Mouse (Mus musculus): ENCODE measurements around the gene Morn1. TPM values are rescaled to one million over a fixed set of nuclear protein-coding genes. Genes with fewer than 3 reads are reported as not detected.
A peak's percentile ranks its signal among the peaks of the same experiment; 100 is the strongest.

Morn1 gene
- polyA plus RNA-seq, 1 experiment from 2014 or later = 8.9 TPM

DNA sequence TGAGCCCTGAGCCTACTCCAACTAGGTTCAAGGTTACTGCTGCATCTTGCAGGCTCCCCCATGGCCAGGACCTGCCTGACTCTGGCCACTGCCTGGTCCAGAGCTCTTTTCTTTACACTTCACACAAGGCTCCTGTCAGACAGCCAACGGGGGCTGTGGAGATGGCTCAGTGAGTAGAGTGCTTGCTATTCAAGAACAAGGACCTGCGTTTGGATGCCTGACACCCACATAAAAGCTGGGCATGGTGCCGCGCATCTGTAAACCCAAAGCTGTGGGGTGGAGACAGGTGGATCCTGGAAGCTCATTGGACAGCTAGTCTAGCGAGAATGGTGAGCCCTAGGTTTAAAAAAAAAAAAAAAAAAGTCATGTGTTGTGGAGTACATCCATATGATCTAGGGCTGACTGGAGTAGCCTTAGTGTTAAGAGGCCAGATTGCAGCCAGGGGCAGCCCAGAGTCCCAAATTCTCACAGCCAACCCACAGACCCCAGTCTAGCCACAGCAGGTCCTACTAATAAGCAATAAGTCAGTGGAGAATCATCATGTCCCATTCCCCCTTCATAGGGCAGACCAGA is 85.7 kb downstream of the Morn1 start:
- Histone ChIP-seq H3K36me3 (no peaks in the 10 kb centered on the region), H3K4me1 (replicated peaks) (peaks cover 62% of the 10 kb centered on the region), H3K9me3 (no peaks in the 10 kb centered on the region), H3K9ac (replicated peaks) (no peak overlapping the region; the same call in 1 of the 2 replicates), H3K27ac (no peak overlapping the region), H3K27me3 (no peaks in the 10 kb centered on the region), H3K4me2 (replicated peaks) (no peak overlapping the region), H3K4me3 (replicated peaks) (no peak overlapping the region)
- ATAC-seq = no peak
- 73% methylated on average over 5 of the region's 5 CpGs for WGBS

DNA sequence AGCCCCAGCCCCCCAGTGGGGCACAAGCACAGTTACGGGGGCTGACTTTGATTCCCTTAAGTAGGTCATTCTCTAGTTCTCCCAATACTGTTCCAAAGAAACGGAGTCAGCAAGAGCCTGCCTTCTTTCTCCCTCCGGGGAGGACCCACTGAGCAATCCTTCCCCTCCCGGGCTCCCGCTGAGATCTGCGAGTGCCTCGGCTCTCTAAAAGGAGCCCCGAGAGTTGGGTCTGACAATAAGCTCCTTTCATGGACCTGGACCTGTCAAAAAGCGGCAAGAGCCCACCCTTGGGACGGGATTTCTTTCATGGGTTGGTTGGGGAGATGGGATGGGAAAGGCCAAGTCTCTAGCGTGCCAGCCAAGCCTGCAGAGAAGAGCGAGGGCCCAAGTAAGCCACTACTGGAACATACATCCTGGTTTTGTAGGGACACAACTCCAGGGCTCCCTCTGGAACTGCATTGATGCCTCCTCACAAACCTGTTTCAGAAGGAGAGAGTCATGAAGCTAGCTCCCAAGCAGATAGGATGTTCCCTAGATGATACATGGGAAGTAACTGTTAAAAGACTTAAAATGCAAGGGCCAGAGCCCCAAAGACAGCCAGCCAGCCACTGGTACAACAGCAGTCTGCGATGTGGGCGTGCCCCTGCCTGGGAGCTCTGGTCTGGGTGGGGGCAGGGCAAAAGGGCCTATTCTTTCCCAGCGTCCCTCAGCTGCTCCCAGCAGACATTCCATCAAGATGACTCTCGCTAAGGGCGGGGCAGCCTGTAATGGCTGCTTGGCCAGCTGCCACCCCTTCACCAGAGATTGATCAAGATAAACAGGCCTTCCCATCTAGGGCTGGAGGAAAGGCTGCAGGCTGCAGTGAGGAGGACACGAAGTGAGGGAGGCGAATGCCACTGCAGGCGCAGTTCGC is 86.8 kb downstream of the Morn1 start:
- Histone ChIP-seq H3K9me3 (no peaks in the 10 kb centered on the region), H3K4me2 (replicated peaks) (peak overlapping the region; percentile 34), H3K9ac (replicated peaks) (peak overlapping the region; percentile 51), H3K27ac (peak overlapping the region; percentile 92), H3K4me3 (replicated peaks) (no peak overlapping the region), H3K36me3 (no peaks in the 10 kb centered on the region), H3K4me1 (replicated peaks) (peaks cover 73% of the 10 kb centered on the region), H3K27me3 (no peaks in the 10 kb centered on the region)
- 5% methylated on average over 21 of the region's 21 CpGs for WGBS
- peak; percentile 87 for ATAC-seq

DNA sequence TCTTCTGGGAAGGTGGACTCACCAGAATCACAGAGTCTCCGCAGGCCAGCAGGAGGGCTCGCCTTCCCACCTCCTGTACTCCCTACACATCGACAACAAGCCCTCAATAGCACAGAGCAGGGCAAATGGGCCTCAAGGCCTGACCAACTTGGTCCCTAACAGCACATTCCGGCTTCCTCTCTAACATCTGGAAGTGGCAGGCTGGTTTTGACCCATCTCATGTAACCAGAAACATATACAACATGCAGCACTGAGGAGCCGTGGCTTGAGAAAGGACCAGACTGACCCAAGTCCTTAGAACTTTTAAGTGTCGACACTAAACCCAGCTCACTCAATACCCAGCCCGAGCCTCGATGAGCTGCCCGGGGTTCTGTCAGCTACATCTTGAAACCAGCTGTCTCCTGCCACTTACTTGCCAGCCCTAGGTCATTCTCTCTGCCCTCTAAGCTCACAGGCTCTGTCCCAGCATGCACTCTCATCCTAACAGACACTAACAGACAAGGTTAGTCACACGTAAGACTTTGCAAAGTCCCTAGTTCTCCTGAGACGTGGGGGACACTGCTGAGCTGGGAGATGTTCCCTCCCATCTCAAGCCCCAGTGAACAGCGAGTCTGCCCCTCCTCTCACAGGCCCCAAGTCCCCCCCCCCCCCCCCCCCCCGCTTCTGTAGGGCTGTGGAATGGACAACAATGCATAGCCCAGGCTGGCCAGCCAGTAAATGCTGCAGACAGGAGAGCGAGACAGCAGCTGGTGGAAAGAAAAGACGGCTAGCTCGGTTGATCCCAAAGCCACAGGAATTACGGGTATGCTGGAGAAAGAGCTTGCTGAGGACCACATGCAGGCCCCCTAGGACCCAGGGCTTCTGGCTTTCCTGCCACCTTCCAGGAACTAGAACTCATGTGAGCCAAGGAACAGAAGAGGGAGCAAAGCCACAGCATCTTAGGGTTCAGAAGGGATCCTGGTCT is 87.7 kb downstream of the Morn1 start:
- H3K4me2 ChIP-seq (replicated peaks) = peak overlapping the region; percentile 34
- no peaks in the 10 kb centered on the region for H3K9me3 ChIP-seq
- H3K4me1 ChIP-seq (replicated peaks) = peaks cover 82% of the 10 kb centered on the region
- H3K27me3 ChIP-seq = no peaks in the 10 kb centered on the region
- WGBS = 17% methylated on average over 17 of the region's 17 CpGs
- peak overlapping the region; percentile 51 for H3K9ac ChIP-seq (replicated peaks)
- peak overlapping the region; percentile 92 for H3K27ac ChIP-seq
- no peak overlapping the region for H3K4me3 ChIP-seq (replicated peaks)
- H3K36me3 ChIP-seq = no peaks in the 10 kb centered on the region
- ATAC-seq = peak; percentile 1; the same call in 1 of the 2 replicates

DNA sequence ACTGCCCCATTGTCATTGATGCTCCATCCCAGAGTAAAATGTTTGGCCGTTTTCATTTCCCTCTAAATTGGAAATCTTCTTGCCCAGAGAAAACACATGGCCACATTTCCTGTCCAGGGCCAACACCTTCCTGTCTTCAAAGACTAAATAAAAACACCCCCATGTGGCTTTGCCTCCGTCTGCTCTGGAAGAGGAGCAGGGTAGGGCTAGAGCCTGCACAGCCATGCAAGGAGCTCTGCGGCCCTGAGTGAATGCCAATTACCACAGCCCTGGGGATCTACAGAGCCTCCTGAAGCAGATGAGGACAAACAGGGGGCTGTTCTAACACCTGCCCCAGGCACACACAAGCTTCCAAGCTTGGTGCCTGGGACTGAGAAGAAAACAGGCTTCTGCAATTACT is 89.8 kb downstream of the Morn1 start:
- H3K4me2 ChIP-seq (replicated peaks) = no peak overlapping the region
- no peak for ATAC-seq
- no peaks in the 10 kb centered on the region for H3K27me3 ChIP-seq
- no peaks in the 10 kb centered on the region for H3K9me3 ChIP-seq
- H3K9ac ChIP-seq (replicated peaks) = no peak overlapping the region
- 54% methylated on average over 3 of the region's 3 CpGs for WGBS
- H3K27ac ChIP-seq = peak overlapping the region; percentile 36
- H3K4me3 ChIP-seq (replicated peaks) = no peak overlapping the region
- H3K4me1 ChIP-seq (replicated peaks) = peaks cover 80% of the 10 kb centered on the region
- H3K36me3 ChIP-seq = no peaks in the 10 kb centered on the region

DNA sequence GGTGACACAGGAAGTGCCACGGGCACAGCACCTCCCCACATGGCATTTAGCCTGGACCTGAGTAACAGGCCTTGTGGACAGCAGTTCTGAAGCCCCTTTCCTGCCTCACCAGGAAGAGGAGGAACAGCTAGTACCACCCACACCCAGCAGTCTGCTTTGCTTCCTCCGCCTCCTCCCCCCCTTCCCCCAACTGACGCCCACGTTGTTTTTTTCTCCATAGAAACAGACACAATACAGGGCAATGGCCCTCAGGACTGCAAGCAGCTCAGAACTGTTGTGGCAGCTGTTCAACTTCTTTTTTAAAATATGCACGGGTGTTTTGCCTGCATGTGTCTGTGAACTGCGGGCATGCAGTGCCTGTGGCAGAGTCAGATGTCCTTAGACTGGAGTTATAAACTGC is 91.9 kb downstream of the Morn1 start:
- ATAC-seq = peak; percentile 51
- 8% methylated on average over 6 of the region's 6 CpGs for WGBS
- H3K36me3 ChIP-seq = no peaks in the 10 kb centered on the region
- H3K4me2 ChIP-seq (replicated peaks) = peak overlapping the region; percentile 31
- H3K4me3 ChIP-seq (replicated peaks) = no peak overlapping the region
- H3K4me1 ChIP-seq (replicated peaks) = peaks cover 62% of the 10 kb centered on the region
- peak overlapping the region; percentile 68 for H3K27ac ChIP-seq
- H3K9me3 ChIP-seq = no peaks in the 10 kb centered on the region
- 0 out of 2 replicates have a peak overlapping the region, but pooled peaks have one; percentile 44 for H3K9ac ChIP-seq (replicated peaks)
- H3K27me3 ChIP-seq = no peaks in the 10 kb centered on the region

DNA sequence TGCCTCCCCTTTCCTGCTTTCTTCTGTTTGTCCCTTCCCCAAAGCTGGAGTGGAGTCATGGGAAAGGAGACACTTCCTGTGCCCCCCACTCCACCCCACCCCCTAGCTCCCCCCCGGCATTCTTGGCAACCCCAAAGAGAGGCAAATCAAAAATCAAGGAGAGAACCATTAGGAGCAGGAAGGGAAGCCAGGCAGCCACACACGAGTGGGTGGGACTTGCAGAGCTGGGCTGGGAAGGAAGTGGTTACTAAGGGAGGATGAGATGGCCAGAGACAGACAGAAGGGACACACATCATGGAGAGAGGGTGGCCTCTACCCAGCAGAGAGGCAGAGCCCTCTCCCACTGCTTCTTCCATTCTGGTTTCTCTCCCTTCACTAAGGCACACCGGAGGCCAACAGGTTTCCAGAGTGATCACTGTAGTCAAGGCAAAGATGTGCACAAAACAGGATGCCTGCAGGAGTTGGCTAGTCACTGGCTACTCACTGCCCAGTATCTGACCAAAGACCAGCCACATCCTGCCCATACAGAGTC is 92.7 kb downstream of the Morn1 start:
- no peak for ATAC-seq
- H3K27ac ChIP-seq = peak overlapping the region; percentile 68
- H3K4me2 ChIP-seq (replicated peaks) = peak overlapping the region; percentile 31
- H3K4me3 ChIP-seq (replicated peaks) = no peak overlapping the region
- WGBS = 60% methylated on average over 3 of the region's 3 CpGs
- no peaks in the 10 kb centered on the region for H3K27me3 ChIP-seq
- H3K9me3 ChIP-seq = no peaks in the 10 kb centered on the region
- H3K9ac ChIP-seq (replicated peaks) = no peak overlapping the region
- peaks cover 56% of the 10 kb centered on the region for H3K4me1 ChIP-seq (replicated peaks)
- no peaks in the 10 kb centered on the region for H3K36me3 ChIP-seq

DNA sequence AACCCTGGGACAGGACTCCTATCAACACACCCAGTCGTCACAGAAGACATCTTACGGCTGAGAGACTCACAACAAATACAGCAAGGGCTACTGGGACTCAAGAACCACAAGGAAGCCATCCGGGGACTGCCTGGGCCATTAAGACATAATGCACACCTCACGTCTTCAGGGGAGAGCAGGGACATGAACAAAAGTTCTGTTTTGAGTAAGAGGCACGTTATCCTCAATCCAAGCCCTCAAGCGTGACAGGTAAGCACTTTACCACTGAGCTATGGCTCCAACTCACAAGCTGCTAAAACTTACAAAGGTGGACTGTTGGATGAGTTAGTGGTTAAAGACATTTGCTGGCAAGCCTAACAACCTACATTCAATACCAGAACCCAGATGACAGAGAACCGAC is 96.8 kb downstream of the Morn1 start:
- 90% methylated on average over 7 of the region's 7 CpGs for WGBS
- Histone ChIP-seq H3K4me2 (replicated peaks) (no peak overlapping the region), H3K9me3 (no peaks in the 10 kb centered on the region), H3K9ac (replicated peaks) (no peak overlapping the region), H3K4me3 (replicated peaks) (no peak overlapping the region), H3K36me3 (no peaks in the 10 kb centered on the region), H3K27me3 (no peaks in the 10 kb centered on the region), H3K27ac (no peak overlapping the region), H3K4me1 (replicated peaks) (peaks cover 57% of the 10 kb centered on the region)
- ATAC-seq = no peak

DNA sequence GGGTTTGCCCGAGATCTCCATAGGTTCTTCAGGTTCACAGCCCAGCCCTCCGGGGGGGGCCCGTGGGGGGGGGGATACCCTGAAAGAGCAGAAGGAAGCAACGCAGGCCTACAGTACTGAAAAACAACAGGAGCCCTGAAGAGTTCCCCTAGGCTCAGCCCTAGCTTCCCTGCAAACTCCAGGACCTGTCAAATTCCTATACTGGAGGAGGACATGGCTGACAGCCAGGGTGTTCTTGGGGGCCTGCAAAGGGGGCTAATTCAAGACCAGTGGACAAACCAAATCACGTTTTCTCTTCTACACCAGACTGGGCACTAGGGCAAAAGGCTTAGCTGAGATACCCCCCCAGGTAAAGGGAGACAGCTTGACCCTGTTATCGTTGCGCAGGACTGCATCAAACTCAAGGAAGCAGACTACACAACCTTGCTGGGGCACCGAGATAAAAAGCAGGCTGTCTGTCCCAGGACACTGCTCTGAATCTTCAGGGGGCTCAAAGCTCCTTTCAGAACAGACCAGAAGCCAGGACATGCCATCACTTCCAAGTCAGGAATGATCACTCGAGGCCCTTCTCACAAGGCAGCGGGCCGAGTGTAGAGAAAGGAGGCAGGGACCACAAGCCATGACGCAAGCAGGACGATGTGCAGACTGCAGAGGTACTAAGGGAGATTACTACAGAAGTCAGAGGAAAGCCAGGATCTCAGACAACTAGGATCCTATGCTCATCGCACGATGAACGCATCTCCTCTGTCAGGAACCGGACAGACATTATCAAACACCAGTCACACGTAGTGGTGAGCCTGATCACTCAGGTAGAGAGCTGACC is 98.1 kb downstream of the Morn1 start:
- peaks cover 56% of the 10 kb centered on the region for H3K4me1 ChIP-seq (replicated peaks)
- H3K36me3 ChIP-seq = no peaks in the 10 kb centered on the region
- no peak overlapping the region for H3K4me3 ChIP-seq (replicated peaks)
- H3K27me3 ChIP-seq = no peaks in the 10 kb centered on the region
- 91% methylated on average over 18 of the region's 18 CpGs for WGBS
- H3K9ac ChIP-seq (replicated peaks) = 0 out of 2 replicates have a peak overlapping the region, but pooled peaks have one; percentile 26
- H3K4me2 ChIP-seq (replicated peaks) = no peak overlapping the region
- H3K9me3 ChIP-seq = no peaks in the 10 kb centered on the region
- no peak for ATAC-seq
- H3K27ac ChIP-seq = no peak overlapping the region

DNA sequence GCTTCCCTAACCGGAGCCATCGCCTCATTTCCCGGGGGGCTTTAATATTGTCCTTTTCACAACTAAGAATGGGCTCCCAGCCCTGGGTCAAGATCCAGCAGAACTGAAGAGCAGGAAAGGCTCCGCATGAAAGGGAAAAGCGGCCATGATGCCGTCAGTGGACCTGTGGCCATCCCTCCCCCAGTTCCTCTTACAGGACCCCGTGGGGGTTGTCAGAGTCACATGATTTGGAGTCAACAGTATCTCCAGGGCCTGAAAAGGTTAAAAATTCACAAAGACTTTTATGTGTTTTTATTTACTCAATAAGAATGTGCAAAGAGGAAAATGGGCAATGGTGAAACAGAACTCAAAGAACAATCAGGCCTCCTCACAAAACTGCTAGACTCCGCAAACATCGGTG is 99.5 kb downstream of the Morn1 start:
- peak overlapping the region; percentile 10; the same call in 1 of the 2 replicates for H3K27ac ChIP-seq
- no peaks in the 10 kb centered on the region for H3K36me3 ChIP-seq
- peaks cover 62% of the 10 kb centered on the region for H3K4me1 ChIP-seq (replicated peaks)
- no peak overlapping the region for H3K9ac ChIP-seq (replicated peaks)
- 87% methylated on average over 9 of the region's 9 CpGs for WGBS
- no peak overlapping the region for H3K4me2 ChIP-seq (replicated peaks)
- no peak for ATAC-seq
- H3K9me3 ChIP-seq = no peaks in the 10 kb centered on the region
- H3K4me3 ChIP-seq (replicated peaks) = no peak overlapping the region
- H3K27me3 ChIP-seq = no peaks in the 10 kb centered on the region

DNA sequence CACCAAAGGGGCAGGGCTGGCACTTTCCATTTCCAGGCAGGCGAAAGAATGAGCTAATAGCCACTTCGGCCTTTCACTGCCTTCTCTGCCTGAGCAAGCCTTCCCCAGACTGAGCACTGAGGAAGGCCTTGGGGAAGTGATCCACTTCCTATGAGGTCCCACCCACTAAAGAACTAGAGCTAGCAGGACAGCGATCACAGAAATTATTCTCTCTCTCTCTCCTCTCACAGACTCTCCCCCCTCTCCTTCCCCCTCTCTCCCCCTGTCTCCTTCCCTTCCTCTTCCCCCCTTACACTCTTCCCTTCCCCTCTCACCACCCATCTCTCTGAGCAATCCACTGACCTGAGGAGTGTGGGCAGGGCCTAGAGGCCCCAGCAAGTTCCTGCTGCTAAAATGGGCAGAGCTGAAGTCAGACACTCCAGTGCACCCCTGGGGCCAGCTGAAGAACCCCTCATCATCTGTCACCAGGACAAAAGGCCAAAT is 100.9 kb downstream of the Morn1 start:
- no peak overlapping the region for H3K27ac ChIP-seq
- no peaks in the 10 kb centered on the region for H3K27me3 ChIP-seq
- H3K4me3 ChIP-seq (replicated peaks) = no peak overlapping the region
- no peaks in the 10 kb centered on the region for H3K36me3 ChIP-seq
- 65% methylated on average over 3 of the region's 3 CpGs for WGBS
- H3K4me2 ChIP-seq (replicated peaks) = no peak overlapping the region
- H3K9me3 ChIP-seq = no peaks in the 10 kb centered on the region
- peaks cover 65% of the 10 kb centered on the region for H3K4me1 ChIP-seq (replicated peaks)
- H3K9ac ChIP-seq (replicated peaks) = peak overlapping the region; percentile 23; the same call in 1 of the 2 replicates
- no peak for ATAC-seq

DNA sequence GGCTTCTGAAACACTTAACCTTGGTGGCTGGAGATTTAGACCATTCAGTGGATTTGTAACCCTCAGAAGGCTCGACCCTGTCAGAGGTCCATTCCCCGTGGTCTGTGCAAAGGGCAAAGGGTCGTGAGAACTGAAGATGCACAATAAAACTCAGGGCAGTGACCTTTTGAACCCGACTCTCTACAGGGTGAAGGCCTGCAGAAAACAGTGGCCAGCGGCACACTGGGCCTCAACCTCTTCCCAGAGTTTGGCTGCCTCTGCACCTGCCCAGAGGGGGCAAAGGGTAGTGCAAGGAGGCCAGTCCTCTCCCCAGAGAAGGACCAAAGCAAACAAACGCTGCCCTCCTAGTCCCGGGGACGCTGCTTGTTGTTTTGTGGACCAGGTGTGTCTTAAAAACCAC is 102.0 kb downstream of the Morn1 start:
- H3K4me3 ChIP-seq (replicated peaks) = no peak overlapping the region
- H3K27me3 ChIP-seq = no peaks in the 10 kb centered on the region
- no peaks in the 10 kb centered on the region for H3K9me3 ChIP-seq
- no peak for ATAC-seq
- H3K27ac ChIP-seq = peak overlapping the region; percentile 9; the same call in 1 of the 2 replicates
- no peak overlapping the region for H3K4me2 ChIP-seq (replicated peaks)
- WGBS = 4% methylated on average over 8 of the region's 8 CpGs
- no peak overlapping the region for H3K9ac ChIP-seq (replicated peaks)
- H3K4me1 ChIP-seq (replicated peaks) = peaks cover 65% of the 10 kb centered on the region
- H3K36me3 ChIP-seq = no peaks in the 10 kb centered on the region

Data from midbrain, embryonic 13.5 days (tissue).